Mouse (Mus musculus) lung, postnatal 0 days (tissue): ENCODE data around the gene Pdk1. TPM values are rescaled to one million over a fixed set of nuclear protein-coding genes. Genes with fewer than 3 reads are reported as not detected.
A peak's percentile ranks its signal among the peaks of the same experiment; 100 is the strongest.
"Not testable (repeated sequence)": the region's sequence is repeated elsewhere in the genome, so short reads cannot be mapped to it uniquely, and the experiment has no call there.

Experiments
- ATAC-seq: fragments of 200-750 bp; cut with Nextera tagmentation; 2 replicates; pipeline ENCODE4 v1.8.0; 2017; ENCODE audit warnings: moderate library complexity
- DNase-seq: peaks from one replicate; pipeline ENCODE4 v3.0.0-alpha.2; 2016; ENCODE audit warnings: low spot score
- H3K27ac ChIP-seq: fragments of 300-500 bp; sonication (generic); 2 replicates; pipeline ENCODE4 v1.5.1; 2014; ENCODE audit warnings: antibody characterized with exemption, mild to moderate bottlenecking, low read length, mixed read lengths
- H3K27me3 ChIP-seq: fragments of 300-500 bp; sonication (generic); replicated peaks from 2 replicates; pipeline ENCODE4 v1.6.1; 2014; ENCODE audit warnings: low read length, mixed read lengths; ENCODE audit not compliant: insufficient read depth
- H3K36me3 ChIP-seq: fragments of 300-500 bp; sonication (generic); 2 replicates; pipeline ENCODE4 v1.6.1; 2014; ENCODE audit warnings: low read length, mixed read lengths; ENCODE audit not compliant: insufficient read depth
- H3K4me1 ChIP-seq: fragments of 300-500 bp; sonication (generic); 2 replicates; pipeline ENCODE4 v1.6.1; 2014; ENCODE audit warnings: antibody characterized with exemption, low read depth, low read length, mixed read lengths; ENCODE audit not compliant: insufficient read depth
- H3K4me2 ChIP-seq: fragments of 300-500 bp; sonication (generic); replicated peaks from 2 replicates; pipeline ENCODE4 v1.6.1; 2014; ENCODE audit warnings: low read depth, mild to moderate bottlenecking, low read length, moderate library complexity, mixed read lengths
- H3K4me3 ChIP-seq: fragments of 300-500 bp; sonication (generic); 2 replicates; pipeline ENCODE4 v1.5.1; 2014; ENCODE audit warnings: low read depth, low read length
- H3K9ac ChIP-seq: fragments of 300-500 bp; sonication (generic); replicated peaks from 2 replicates; pipeline ENCODE4 v1.6.1; 2014; ENCODE audit warnings: low read depth, mild to moderate bottlenecking
- H3K9me3 ChIP-seq: fragments of 300-500 bp; sonication (generic); 2 replicates; pipeline ENCODE4 v1.6.1; 2016; ENCODE audit warnings: low read length, mixed read lengths
- CTCF ChIP-seq: IDR thresholded peaks from 2 replicates; pipeline ENCODE4 v1.5.1; 2016; ENCODE audit warnings: antibody characterized with exemption, mild to moderate bottlenecking
- EP300 ChIP-seq: IDR thresholded peaks from 2 replicates; pipeline ENCODE4 v1.6.1; 2016; ENCODE audit warnings: antibody characterized with exemption, mild to moderate bottlenecking, control low read depth
- WGBS: fragments of 180-500 bp; shearing (Covaris S2); extraction: QIAGEN DNeasy Blood & Tissue Kit; methylation state at CpG from one replicate; pipeline ENCODE4 v1.1.7; 2014; 5-methylcytosine and 5-hydroxymethylcytosine counted together
- polyA plus RNA-seq: library from polyadenylated mRNA; unstranded; fragments of >200 nt; fragmentation: Nextera tagmentation; extraction: Ambion mirVana; gene quantifications from 2 replicates; pipeline ENCODE4 v1.2.1, GENCODE M21; 2015

Gene Pdk1
- polyA plus RNA-seq, 1 experiment from 2014 or later = 21.1 TPM

GRCm38 (mm10) chr2:71892741-71893349 is 19.8 kb downstream of the Pdk1 start:
- H3K27ac ChIP-seq = no peak overlapping the region
- H3K9ac ChIP-seq = no peak overlapping the region
- no peaks in the 10 kb centered on the region for H3K27me3 ChIP-seq
- H3K36me3 ChIP-seq = 0 out of 2 replicates have a peak, but pooled peaks cover 4% of the 10 kb centered on the region
- TF ChIP-seq CTCF (no peak), EP300 (no peak)
- no peaks in the 10 kb centered on the region for H3K9me3 ChIP-seq
- DNase-seq (peak; percentile 21), ATAC-seq (peak; percentile 62)
- no peaks in the 10 kb centered on the region for H3K4me1 ChIP-seq
- H3K4me3 ChIP-seq = no peak overlapping the region
- H3K4me2 ChIP-seq = no peak overlapping the region
- WGBS = 71% methylated on average over 7 of the region's 7 CpGs

GRCm38 (mm10) chr2:71895596-71896286 is 22.7 kb downstream of the Pdk1 start:
- Histone ChIP-seq H3K9me3 (no peaks in the 10 kb centered on the region), H3K36me3 (0 out of 2 replicates have a peak, but pooled peaks cover 7% of the 10 kb centered on the region), H3K4me3 (no peak overlapping the region), H3K27me3 (no peaks in the 10 kb centered on the region), H3K27ac (no peak overlapping the region), H3K4me2 (no peak overlapping the region), H3K4me1 (no peaks in the 10 kb centered on the region), H3K9ac (no peak overlapping the region)
- WGBS = 73% methylated on average over 13 of the region's 13 CpGs
- TF ChIP-seq EP300 (no peak), CTCF (no peak)
- ATAC-seq (peak; percentile 58), DNase-seq (peak; percentile 53)

DNA sequence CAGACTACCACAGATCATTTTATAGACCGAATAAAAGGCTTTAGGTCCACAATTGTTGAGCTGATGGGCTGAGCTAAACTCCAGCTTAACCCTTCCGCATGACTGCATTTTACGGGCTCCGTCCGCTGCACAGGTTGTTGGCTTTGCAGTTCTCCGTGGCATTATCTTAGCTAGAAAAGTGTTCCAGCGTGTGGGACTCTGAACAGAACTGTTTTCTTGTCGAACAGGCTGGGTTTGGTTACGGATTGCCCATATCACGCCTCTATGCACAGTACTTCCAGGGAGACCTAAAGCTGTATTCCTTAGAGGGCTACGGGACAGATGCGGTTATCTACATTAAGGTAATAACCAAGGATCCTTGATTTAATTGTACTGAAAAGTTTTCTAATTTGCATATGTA is 24.4 kb downstream of the Pdk1 start:
- no peak overlapping the region for H3K27ac ChIP-seq
- ATAC-seq (no peak), DNase-seq (no peak)
- TF ChIP-seq EP300 (no peak), CTCF (no peak)
- H3K36me3 ChIP-seq = 0 out of 2 replicates have a peak, but pooled peaks cover 8% of the 10 kb centered on the region
- no peak overlapping the region for H3K9ac ChIP-seq
- H3K4me3 ChIP-seq = no peak overlapping the region
- WGBS = 92% methylated on average over 12 of the region's 12 CpGs
- no peaks in the 10 kb centered on the region for H3K9me3 ChIP-seq
- no peaks in the 10 kb centered on the region for H3K27me3 ChIP-seq
- no peak overlapping the region for H3K4me2 ChIP-seq
- no peaks in the 10 kb centered on the region for H3K4me1 ChIP-seq

DNA sequence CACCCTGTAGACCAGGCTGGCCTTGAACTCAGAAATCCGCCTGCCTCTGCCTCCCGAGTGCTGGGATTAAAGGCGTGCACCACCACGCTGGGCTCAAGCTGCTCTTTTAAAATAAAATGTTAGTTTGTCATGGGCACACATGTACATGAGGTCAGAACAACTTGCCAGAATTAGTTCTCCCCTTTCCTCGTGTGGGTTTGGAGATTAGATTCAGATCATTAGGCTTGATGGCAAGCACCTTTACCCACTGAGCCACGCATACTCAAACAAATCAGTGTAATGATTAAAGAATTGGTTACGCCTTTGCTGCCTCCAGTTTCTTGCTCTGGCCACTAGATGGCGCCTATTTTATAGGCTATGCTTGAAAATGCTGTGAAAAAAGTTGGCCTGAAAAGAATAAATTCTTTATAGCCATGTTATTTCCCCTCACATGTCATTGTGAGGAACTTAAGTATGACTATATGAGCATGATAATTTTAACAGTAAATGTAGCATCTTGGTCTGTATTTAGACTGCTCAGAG is 25.4 kb downstream of the Pdk1 start:
- Histone ChIP-seq H3K27ac (no peak overlapping the region), H3K4me2 (no peak overlapping the region), H3K4me3 (no peak overlapping the region), H3K36me3 (0 out of 2 replicates have a peak, but pooled peaks cover 4% of the 10 kb centered on the region), H3K27me3 (no peaks in the 10 kb centered on the region), H3K9me3 (no peaks in the 10 kb centered on the region), H3K4me1 (no peaks in the 10 kb centered on the region), H3K9ac (no peak overlapping the region)
- peak; percentile 82 for TF ChIP-seq CTCF
- TF ChIP-seq EP300 = no peak
- 55% methylated on average over 8 of the region's 8 CpGs for WGBS
- ATAC-seq (no peak), DNase-seq (peak; percentile 73)

DNA sequence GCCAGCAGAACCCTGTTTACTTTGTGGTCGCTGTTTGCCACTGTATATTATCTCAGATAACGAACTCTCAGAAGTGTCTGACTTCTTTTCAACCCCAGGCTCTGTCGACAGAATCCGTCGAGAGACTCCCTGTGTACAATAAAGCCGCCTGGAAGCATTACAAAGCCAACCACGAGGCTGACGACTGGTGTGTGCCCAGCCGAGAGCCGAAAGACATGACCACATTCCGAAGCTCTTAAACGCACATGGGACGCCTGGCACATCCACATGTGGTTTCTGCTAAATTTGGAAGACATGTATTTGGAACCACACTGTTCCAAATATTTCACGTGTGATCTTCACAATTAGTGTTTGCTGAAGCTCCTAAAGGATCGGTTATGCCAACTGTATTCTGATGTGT is 26.9 kb downstream of the Pdk1 start:
- TF ChIP-seq CTCF = no peak
- TF ChIP-seq EP300 = no peak
- 79% methylated on average over 15 of the region's 15 CpGs for WGBS
- H3K4me2 ChIP-seq = no peak overlapping the region
- no peak overlapping the region for H3K27ac ChIP-seq
- H3K9me3 ChIP-seq = no peaks in the 10 kb centered on the region
- 0 out of 2 replicates have a peak, but pooled peaks cover 4% of the 10 kb centered on the region for H3K36me3 ChIP-seq
- H3K4me3 ChIP-seq = no peak overlapping the region
- H3K27me3 ChIP-seq = no peaks in the 10 kb centered on the region
- H3K9ac ChIP-seq = no peak overlapping the region
- no peaks in the 10 kb centered on the region for H3K4me1 ChIP-seq
- DNase-seq = no peak
- ATAC-seq = no peak

- Histone ChIP-seq H3K27ac (no peak overlapping the region), H3K9ac (no peak overlapping the region), H3K36me3 (0 out of 2 replicates have a peak, but pooled peaks cover 4% of the 10 kb centered on the region), H3K4me1 (no peaks in the 10 kb centered on the region), H3K9me3 (no peaks in the 10 kb centered on the region), H3K4me3 (no peak overlapping the region), H3K27me3 (no peaks in the 10 kb centered on the region), H3K4me2 (no peak overlapping the region)
- DNase-seq (no peak), ATAC-seq (no peak)
- TF ChIP-seq CTCF = no peak
- no peak for TF ChIP-seq EP300
- 75% methylated on average over 7 of the region's 7 CpGs for WGBS
These were observed 32.1 kb downstream of the Pdk1 start for GRCm38 (mm10) chr2:71905154-71905553.

DNA sequence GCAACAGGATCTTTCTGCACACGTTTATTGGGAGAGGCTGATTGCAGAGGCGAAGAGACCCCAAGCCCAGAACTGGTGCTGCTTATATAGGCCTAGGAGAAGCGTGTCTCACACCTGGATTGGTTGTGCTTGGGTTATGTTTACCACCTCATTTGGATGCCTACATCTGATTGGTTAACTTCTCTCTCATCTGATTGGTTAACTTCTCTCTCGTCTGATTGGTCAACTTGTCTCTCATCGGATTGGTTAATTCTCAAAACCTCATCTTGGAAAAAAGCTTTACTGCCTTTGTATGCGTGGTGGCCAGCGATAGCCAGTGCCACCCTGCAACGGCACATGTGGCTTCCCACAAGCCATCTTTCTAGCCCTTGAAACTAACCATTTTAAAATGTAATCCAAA is 33.3 kb downstream of the Pdk1 start:
- H3K4me1 ChIP-seq, DNase-seq, H3K27me3 ChIP-seq, ATAC-seq, H3K4me2 ChIP-seq, H3K27ac ChIP-seq, H3K9me3 ChIP-seq, H3K36me3 ChIP-seq, H3K9ac ChIP-seq, H3K4me3 ChIP-seq: not testable (repeated sequence)
- 93% methylated on average over 8 of the region's 8 CpGs for WGBS
